Mouse (Mus musculus) hindbrain, embryonic 16.5 days (tissue): Measurements from ENCODE around the gene F11r. TPM values are rescaled to one million over a fixed set of nuclear protein-coding genes. Genes with fewer than 3 reads are reported as not detected.

ENCODE experiments used
- ATAC-seq: fragments of 200-750 bp; cut with Nextera tagmentation; 2 replicates; pipeline ENCODE4 v1.8.0; 2017; ENCODE audit warnings: moderate TSS enrichment, moderate library complexity
- H3K27ac ChIP-seq: fragments of 300-500 bp; sonication (generic); 2 replicates; pipeline ENCODE4 v1.5.1; 2014; ENCODE audit warnings: low read depth, mild to moderate bottlenecking, control low read depth, low read length, moderate library complexity
- H3K27me3 ChIP-seq: fragments of 300-500 bp; sonication (generic); replicated peaks from 2 replicates; pipeline ENCODE4 v1.6.1; 2014; ENCODE audit warnings: low read length; ENCODE audit not compliant: control insufficient read depth, insufficient read depth
- H3K36me3 ChIP-seq: fragments of 300-500 bp; sonication (generic); 2 replicates; pipeline ENCODE4 v1.6.1; 2014; ENCODE audit warnings: mild to moderate bottlenecking, low read length, moderate library complexity, mixed read lengths; ENCODE audit not compliant: control insufficient read depth, insufficient read depth
- H3K4me1 ChIP-seq: fragments of 300-500 bp; sonication (generic); 2 replicates; pipeline ENCODE4 v1.6.1; 2014; ENCODE audit warnings: low read depth, low read length; ENCODE audit not compliant: control insufficient read depth, insufficient read depth
- H3K4me2 ChIP-seq: fragments of 300-500 bp; sonication (generic); 2 replicates; pipeline ENCODE4 v1.6.1; 2014; ENCODE audit warnings: mild to moderate bottlenecking, low read length, control low read depth, moderate library complexity
- H3K4me3 ChIP-seq: fragments of 300-500 bp; sonication (generic); 2 replicates; pipeline ENCODE4 v1.5.1; 2014; ENCODE audit warnings: mild to moderate bottlenecking, low read length, control low read depth, moderate library complexity
- H3K9ac ChIP-seq: fragments of 300-500 bp; sonication (generic); 2 replicates; pipeline ENCODE4 v1.6.1; 2014; ENCODE audit warnings: low read depth, mild to moderate bottlenecking, control low read depth, low read length, moderate library complexity
- H3K9me3 ChIP-seq: fragments of 300-500 bp; sonication (generic); 2 replicates; pipeline ENCODE4 v1.6.1; 2014; ENCODE audit warnings: mild to moderate bottlenecking, low read length, moderate library complexity; ENCODE audit not compliant: control insufficient read depth
- WGBS: fragments of 180-500 bp; shearing (Covaris S2); extraction: QIAGEN DNeasy Blood & Tissue Kit; methylation state at CpG from one replicate; pipeline ENCODE4 v1.1.7; 2014; 5-methylcytosine and 5-hydroxymethylcytosine counted together
- polyA plus RNA-seq: library from polyadenylated mRNA; unstranded; fragments of >200 nt; fragmentation: Nextera tagmentation; extraction: Ambion mirVana; gene quantifications from 2 replicates; pipeline ENCODE4 v1.2.1, GENCODE M21; 2015

F11r gene
- polyA plus RNA-seq, 1 experiment from 2014 or later, result 14.1 TPM

DNA sequence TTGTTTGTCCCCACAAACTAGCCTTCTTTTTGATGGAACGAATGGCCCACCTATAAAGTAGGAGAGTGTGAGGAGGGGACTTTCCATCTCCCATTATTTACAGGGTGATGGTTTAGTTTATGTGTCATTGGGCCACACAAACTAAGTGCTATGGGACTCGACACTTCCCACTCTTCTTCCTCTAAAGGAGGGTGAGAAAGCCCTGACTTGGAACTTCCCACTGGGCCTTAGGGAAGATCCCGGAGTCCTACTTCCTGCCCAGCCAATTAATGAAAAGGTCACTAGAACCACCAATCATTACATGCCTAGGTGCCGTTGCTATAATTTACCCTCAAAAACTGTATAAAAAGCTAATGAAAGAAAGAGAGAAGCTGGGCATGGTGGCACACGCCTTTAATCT lies 5.2 kb upstream of the F11r start:
- H3K9ac ChIP-seq, result no peak overlapping the region
- H3K27me3 ChIP-seq, result peaks cover 8% of the 10 kb centered on the region
- H3K9me3 ChIP-seq, result 0 out of 2 replicates have a peak, but pooled peaks cover 3% of the 10 kb centered on the region
- H3K36me3 ChIP-seq, result no peaks in the 10 kb centered on the region
- H3K4me3 ChIP-seq, result no peak overlapping the region
- no peak for ATAC-seq
- H3K4me2 ChIP-seq, result no peak overlapping the region
- H3K27ac ChIP-seq, result no peak overlapping the region
- peaks cover under 1% of the 10 kb centered on the region; the same call in 1 of the 2 replicates for H3K4me1 ChIP-seq
- 78% methylated on average over 5 of the region's 5 CpGs for WGBS

DNA sequence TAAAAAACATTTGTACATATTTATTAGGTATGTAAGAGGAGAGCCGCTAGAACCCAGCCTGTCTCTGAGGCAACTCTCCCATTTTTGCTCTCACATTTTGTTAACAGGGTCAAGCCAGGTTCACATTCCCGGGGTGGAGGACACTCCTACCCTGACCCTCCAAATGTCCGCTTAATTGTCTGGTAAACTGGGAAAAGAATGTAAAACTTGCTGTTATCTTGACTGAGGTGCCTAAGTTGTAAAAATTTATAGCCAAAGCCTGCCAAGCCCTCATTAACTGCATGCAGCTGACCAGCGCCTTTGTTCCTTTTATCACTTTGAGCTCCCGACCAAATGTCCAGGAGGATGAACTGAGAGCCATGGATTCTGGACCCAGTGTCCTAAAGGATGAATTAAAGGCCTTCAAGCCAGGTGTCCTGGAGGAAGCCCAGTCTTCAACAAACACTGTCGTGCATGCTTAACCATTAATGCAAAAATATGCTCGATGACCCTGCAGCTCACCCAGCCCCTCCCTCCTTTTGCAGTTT lies 2.0 kb upstream of the F11r start:
- no peaks in the 10 kb centered on the region for H3K9me3 ChIP-seq
- no peak overlapping the region for H3K4me2 ChIP-seq
- no peak overlapping the region for H3K27ac ChIP-seq
- peaks cover 20% of the 10 kb centered on the region for H3K27me3 ChIP-seq
- peaks cover 7% of the 10 kb centered on the region; the same call in 1 of the 2 replicates for H3K4me1 ChIP-seq
- no peak overlapping the region for H3K9ac ChIP-seq
- H3K4me3 ChIP-seq, result no peak overlapping the region
- ATAC-seq, result no peak
- 49% methylated on average over 7 of the region's 7 CpGs for WGBS
- no peaks in the 10 kb centered on the region for H3K36me3 ChIP-seq

- Histone ChIP-seq H3K4me2 (no peak overlapping the region), H3K27me3 (peaks cover 20% of the 10 kb centered on the region), H3K9me3 (no peaks in the 10 kb centered on the region), H3K4me3 (no peak overlapping the region), H3K9ac (no peak overlapping the region), H3K4me1 (peaks cover 7% of the 10 kb centered on the region; the same call in 1 of the 2 replicates), H3K27ac (no peak overlapping the region), H3K36me3 (no peaks in the 10 kb centered on the region)
- no peak for ATAC-seq
- WGBS, result 63% methylated on average over 1 of the region's 1 CpGs
Observed at GRCm38 (mm10) chr1:171435974-171436373, 1.4 kb upstream of the F11r start.

- H3K9ac ChIP-seq, result peak overlapping the region; percentile 47
- peaks cover 7% of the 10 kb centered on the region; the same call in 1 of the 2 replicates for H3K4me1 ChIP-seq
- H3K36me3 ChIP-seq, result no peaks in the 10 kb centered on the region
- H3K4me2 ChIP-seq, result peak overlapping the region; percentile 57
- ATAC-seq, result no peak
- H3K27me3 ChIP-seq, result peaks cover 20% of the 10 kb centered on the region
- H3K4me3 ChIP-seq, result peak overlapping the region; percentile 44
- 0 out of 2 replicates have a peak overlapping the region, but pooled peaks have one; percentile 34 for H3K27ac ChIP-seq
- H3K9me3 ChIP-seq, result no peaks in the 10 kb centered on the region
- 10% methylated on average over 18 of the region's 18 CpGs for WGBS
Observed at GRCm38 (mm10) chr1:171438014-171438670, 807 bp downstream of the F11r start.

DNA sequence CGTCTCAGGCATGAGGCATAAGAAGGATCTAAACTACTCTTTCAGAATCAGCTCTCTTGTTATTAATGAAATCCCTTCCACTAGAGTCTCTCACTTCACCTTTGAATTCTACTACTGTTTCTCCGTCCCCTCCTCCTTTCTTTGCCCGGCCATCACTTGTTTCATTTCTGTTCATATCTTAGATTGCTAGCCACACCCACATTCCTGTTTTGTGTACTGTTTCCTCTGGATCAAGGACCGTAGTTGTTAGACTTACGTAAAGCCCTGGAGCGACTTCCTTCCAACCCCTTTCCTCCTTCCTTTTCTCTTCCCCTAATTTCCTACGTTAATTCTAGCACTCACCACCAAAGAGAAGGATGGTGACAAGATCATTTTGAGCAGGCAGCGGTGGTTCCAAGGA lies 1.7 kb downstream of the F11r start:
- ATAC-seq, result no peak
- Histone ChIP-seq H3K4me3 (no peak overlapping the region; the same call in 1 of the 2 replicates), H3K9me3 (peaks cover 3% of the 10 kb centered on the region), H3K36me3 (no peaks in the 10 kb centered on the region), H3K9ac (no peak overlapping the region), H3K27me3 (peaks cover 20% of the 10 kb centered on the region), H3K4me1 (peaks cover 7% of the 10 kb centered on the region; the same call in 1 of the 2 replicates), H3K4me2 (peak overlapping the region; percentile 29), H3K27ac (no peak overlapping the region; the same call in 1 of the 2 replicates)
- 57% methylated on average over 8 of the region's 8 CpGs for WGBS

DNA sequence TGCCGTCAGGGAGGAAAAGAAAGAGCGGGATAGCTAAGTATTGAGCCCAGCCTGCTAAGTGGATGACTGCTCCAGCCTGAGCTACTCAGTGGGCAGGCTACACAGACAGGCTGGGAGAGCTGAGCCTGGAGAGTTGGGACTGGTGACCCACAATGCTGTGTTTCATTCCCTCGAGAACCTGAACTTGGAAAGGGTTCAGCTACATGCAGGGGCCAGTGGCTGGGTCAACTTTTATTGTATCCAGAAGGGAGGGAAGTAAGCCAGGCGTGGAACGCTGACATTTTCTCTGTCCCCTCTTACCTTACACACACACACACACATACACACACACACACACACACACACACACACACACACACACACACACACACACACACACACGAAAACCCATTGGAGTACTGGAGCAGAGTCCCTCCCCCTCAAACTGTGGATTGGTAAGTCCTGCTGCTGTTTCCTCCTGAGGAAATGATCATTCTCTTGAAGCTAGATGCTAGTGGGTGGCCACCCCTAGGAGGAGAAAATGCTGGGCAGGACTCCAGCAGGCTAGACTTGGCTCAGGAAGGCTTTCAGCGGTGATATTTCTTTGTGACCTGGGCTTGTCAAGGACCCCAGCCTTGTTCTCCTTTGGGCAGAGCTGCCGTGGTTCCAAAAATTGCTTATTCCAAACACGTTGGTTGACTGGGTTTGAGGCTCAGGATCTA lies 2.8 kb downstream of the F11r start:
- peaks cover 3% of the 10 kb centered on the region for H3K9me3 ChIP-seq
- H3K27me3 ChIP-seq, result peaks cover 20% of the 10 kb centered on the region
- no peak overlapping the region for H3K4me3 ChIP-seq
- no peaks in the 10 kb centered on the region for H3K36me3 ChIP-seq
- 48% methylated on average over 8 of the region's 9 CpGs for WGBS
- no peak overlapping the region for H3K9ac ChIP-seq
- H3K4me1 ChIP-seq, result peaks cover 7% of the 10 kb centered on the region; the same call in 1 of the 2 replicates
- no peak overlapping the region for H3K27ac ChIP-seq
- H3K4me2 ChIP-seq, result no peak overlapping the region
- peak; percentile 49 for ATAC-seq

- H3K4me1 ChIP-seq, result peaks cover 7% of the 10 kb centered on the region; the same call in 1 of the 2 replicates
- peaks cover 16% of the 10 kb centered on the region for H3K27me3 ChIP-seq
- peaks cover 3% of the 10 kb centered on the region for H3K9me3 ChIP-seq
- no peak overlapping the region for H3K27ac ChIP-seq
- H3K9ac ChIP-seq, result no peak overlapping the region
- ATAC-seq, result no peak
- H3K4me3 ChIP-seq, result no peak overlapping the region
- 68% methylated on average over 7 of the region's 7 CpGs for WGBS
- no peak overlapping the region for H3K4me2 ChIP-seq
- no peaks in the 10 kb centered on the region for H3K36me3 ChIP-seq
Observed at GRCm38 (mm10) chr1:171441466-171442412, 4.4 kb downstream of the F11r start.

GRCm38 (mm10) chr1:171442413-171442760 lies 5.1 kb downstream of the F11r start:
- WGBS, result 53% methylated on average over 8 of the region's 8 CpGs
- Histone ChIP-seq H3K36me3 (no peaks in the 10 kb centered on the region), H3K9ac (no peak overlapping the region), H3K27me3 (peaks cover 10% of the 10 kb centered on the region), H3K27ac (no peak overlapping the region), H3K4me1 (peaks cover 4% of the 10 kb centered on the region; the same call in 1 of the 2 replicates), H3K9me3 (peaks cover 3% of the 10 kb centered on the region), H3K4me3 (no peak overlapping the region), H3K4me2 (no peak overlapping the region)
- ATAC-seq, result no peak
